Mouse (Mus musculus): ENCODE results near the gene St3gal6.

- TF ChIP-seq CTCF (IDR thresholded peaks at IDR 0.05; ENCODE audit: control insufficient read depth, insufficient read depth, insufficient read length) (no peak), USF1 (IDR thresholded peaks at IDR 0.05; ENCODE audit: low read depth) (no peak), MAX (IDR thresholded peaks at IDR 0.05) (no peak), CEBPB (IDR thresholded peaks at IDR 0.05; ENCODE audit: low read depth) (no peak)
Measured at GRCm38 (mm10) chr16:58451647-58452046, 72.4 kb downstream of the St3gal6 start.
